Mouse (Mus musculus): ENCODE measurements at regions not wholly inside any gene's neighbourhood (a gene's known extent, or its start where the extent isn't known, plus 50 kb on each side); places are given as distances from the start of the nearest gene placed in this dataset.

DNA sequence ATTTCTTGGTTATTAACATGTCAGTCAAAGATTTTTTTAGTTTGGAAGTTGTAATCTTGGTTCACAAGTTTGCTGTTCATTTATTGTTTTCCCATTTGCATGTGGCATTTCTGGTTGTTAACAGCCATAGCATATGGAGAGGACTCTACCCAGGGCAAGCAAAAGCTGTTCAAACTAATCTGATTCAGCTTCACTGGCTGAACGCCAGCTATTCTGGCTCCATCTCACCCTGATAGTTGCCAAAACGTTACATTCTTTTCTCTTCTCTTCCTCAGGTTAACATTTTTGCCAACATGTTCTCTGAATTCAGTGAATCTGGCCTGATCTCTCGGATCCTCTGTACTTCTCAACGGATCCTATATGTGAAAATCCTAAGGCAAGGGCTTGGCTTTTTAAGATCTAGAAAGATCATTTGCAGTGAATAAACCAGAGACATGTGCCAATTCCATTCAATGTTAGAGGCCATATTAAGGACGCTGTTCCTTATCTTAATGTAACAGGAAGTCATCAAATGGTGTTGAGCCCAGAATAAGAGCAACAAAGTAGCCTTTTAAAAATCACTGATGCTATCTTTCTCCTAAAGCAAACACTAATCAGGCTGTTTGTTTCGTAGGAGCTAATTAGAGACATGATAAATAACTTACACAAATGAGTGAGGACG lies 82.2 kb upstream of the Tac1 start:
- in situ Hi-C loops (cut with MboI; ENCODE audit: unreplicated experiment in 2 of 2), result no loop called here

DNA sequence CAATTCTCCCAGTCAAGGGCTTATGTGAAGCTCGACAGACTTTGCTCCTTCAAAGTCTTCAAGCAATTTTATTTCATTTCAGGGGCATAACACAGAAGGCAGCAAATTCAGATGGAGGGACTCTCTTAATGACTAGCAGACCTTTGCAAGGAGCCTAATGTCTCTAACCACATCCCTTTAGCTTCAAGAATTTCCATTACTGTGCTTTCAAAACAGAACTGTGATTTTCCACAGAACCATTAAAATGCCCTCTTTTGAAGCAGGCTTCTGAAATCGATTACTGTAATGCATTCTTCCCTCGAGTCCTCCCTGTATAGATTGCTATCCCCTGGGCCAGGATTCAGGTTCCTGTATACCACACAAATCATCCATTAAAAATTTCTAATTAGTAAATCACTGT lies 80.9 kb upstream of the Tac1 start:
- in situ Hi-C loops (cut with MboI; ENCODE audit: unreplicated experiment in 2 of 2), result no loop called here

DNA sequence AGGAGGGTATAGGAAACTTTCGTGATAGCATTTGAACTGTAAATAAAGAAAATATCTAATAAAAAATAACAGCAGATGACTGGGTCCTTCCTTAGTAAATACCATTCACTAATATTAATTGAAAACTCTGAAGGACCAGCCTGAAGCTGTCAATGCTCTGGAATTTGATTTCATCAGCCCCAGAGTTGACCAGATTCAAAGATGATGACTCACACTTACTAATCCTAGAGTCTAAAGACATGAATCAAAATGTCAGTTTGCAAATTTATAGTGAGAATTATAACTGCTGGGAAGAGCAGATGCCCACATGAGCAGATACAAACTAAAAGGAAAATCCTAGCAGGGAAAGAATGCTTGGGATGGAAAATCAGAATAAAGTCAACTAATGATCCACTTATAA lies 77.8 kb upstream of the Tac1 start:
- in situ Hi-C loops (cut with MboI; ENCODE audit: unreplicated experiment in 2 of 2), result no loop called here

DNA sequence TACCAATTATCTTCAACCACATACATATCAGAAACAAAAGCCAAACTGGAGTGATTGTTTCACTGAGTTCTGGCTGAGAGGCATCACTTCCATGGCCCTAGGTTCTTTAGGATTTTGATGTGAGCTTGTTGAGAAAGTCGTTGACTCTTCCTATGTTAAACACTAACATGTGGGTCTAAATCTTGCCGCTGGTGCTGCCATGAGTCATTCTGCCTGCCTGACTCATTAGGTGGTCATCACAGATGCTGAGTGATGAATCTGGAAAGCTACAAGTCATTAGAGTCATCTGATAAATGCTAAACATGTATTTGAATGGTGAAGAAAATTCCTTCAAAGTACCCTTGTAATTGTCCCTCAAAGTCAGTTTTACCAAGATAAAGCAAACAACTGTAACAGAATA lies 60.4 kb upstream of the Tac1 start:
- in situ Hi-C loops (cut with MboI; ENCODE audit: unreplicated experiment in 2 of 2), result no loop called here

DNA sequence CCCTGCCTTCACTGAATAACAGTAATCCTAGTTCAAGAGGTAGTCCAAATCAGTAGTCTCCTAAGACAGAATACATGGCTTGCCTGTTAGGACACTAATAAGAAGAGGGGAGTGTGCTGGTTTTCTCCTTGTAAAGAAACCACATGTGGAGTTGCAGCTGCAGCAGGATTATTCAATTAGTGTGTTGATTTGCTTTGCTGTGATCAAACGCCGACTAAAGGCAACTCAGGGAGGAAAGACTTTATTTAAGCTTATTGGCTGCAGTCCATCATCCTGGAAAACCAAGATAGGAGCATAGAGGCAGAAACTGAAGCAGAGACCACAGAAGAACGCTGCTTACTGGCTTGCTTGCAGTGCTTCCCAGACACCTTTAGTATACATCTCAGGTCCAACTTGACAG lies 57.9 kb upstream of the Tac1 start:
- in situ Hi-C loops (cut with MboI; ENCODE audit: unreplicated experiment in 2 of 2), result no loop called here

Measured in v-Abl transformed pro-B cells (cell line).